Mouse (Mus musculus): ENCODE data around the gene Slc35e2. TPM values are rescaled to one million over a fixed set of nuclear protein-coding genes. Genes with fewer than 3 reads are reported as not detected.
"Not testable (repeated sequence)": the region's sequence is repeated elsewhere in the genome, so short reads cannot be mapped to it uniquely, and the experiment has no call there.

Gene Slc35e2
- total RNA-seq, 2 experiments from 2014 or later: 11.2 to 11.4 TPM

GRCm38 (mm10) chr4:155658961-155659360, 57.7 kb downstream of the Slc35e2 start:
- no peak for DNase-seq
- intact Hi-C loops (cut with DNase I): no loop called here

DNA sequence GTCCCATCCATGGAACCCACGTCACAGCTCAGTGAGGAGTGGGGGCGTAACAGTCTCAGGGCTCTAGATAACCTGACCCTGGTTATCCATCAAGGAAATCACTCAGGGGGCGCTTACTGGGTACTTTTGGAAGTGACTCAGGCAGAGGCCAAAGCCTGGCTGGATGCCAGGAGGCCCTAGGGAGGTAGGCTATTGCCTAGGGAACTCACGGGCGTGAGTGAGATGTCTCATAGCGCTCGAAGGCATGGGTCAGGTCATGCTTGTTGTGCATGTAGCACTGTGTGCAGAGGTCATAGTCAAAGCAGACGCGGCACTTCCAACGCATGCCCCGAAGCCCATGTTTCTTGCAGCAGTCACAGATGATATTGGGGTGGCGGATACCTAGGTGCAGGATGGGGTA, 59.4 kb downstream of the Slc35e2 start:
- no peak for DNase-seq
- intact Hi-C loops (cut with DNase I): no loop called here

DNA sequence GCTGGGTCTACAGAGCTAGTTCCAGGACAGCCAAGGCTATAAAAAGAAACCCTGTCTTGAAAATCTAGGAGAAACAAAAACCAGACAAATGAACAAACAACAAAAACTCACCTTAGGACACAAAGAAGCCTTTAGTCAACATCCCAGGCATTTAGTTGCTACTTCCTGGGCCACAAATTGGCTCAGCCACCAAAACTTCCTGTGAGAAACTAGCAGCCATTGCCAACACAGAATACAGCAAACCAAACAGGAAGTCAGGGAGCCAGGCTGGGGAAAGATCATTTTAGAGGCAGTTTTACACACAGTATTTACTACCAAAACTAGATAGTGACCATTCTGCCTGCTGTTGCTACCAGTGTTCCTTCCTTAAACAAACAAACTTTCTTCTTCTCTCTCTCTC, 65.7 kb downstream of the Slc35e2 start:
- no peak for DNase-seq
- intact Hi-C loops (cut with DNase I): loop anchor here (5.0 kb wide), 1 partner anchor 40 kb away; no protein-coding TSS in a partner anchor

- intact Hi-C loops (cut with DNase I): loop anchor here (5.0 kb wide), 1 partner anchor 42 kb away; no protein-coding TSS in a partner anchor
- DNase-seq: peak; percentile 95 to 97
These were observed 67.7 kb downstream of the Slc35e2 start, which contains the start of gene Mib2 for GRCm38 (mm10) chr4:155668689-155669597. TSS of gene Mib2 (minus strand) at chr4:155669198.

- intact Hi-C loops (cut with DNase I): loop anchor here (5.0 kb wide), 1 partner anchor 42 kb away; no protein-coding TSS in a partner anchor
These were observed 68.4 kb downstream of the Slc35e2 start for GRCm38 (mm10) chr4:155669598-155670075.

GRCm38 (mm10) chr4:155670236-155670635, 69.0 kb downstream of the Slc35e2 start:
- intact Hi-C loops (cut with DNase I); DNase-seq: not testable (repeated sequence)

More at GRCm38 (mm10) chr4:155669598-155670075, 68.4 kb downstream of the Slc35e2 start:
- no peak for DNase-seq

GRCm38 (mm10) chr4:155672082-155672481, 70.9 kb downstream of the Slc35e2 start:
- intact Hi-C loops (cut with DNase I): no loop called here
- DNase-seq: no peak

Other genes starting within 250 kb of the Slc35e2 start
- 1 to 10 TPM; 1.7 to 2.1 TPM for gene Prkcz, start 240.1 kb upstream of the Slc35e2 start, total RNA-seq (2021)
- gene Gabrd, start 203.3 kb upstream of the Slc35e2 start, total RNA-seq (2021): not detected
- gene Cfap74, start 192.2 kb upstream of the Slc35e2 start, total RNA-seq (2021): under 1 TPM; 0.61 to 0.69 TPM
- 1 to 10 TPM; 3.6 to 6.9 TPM for gene Tmem52, start 132.3 kb upstream of the Slc35e2 start, total RNA-seq (2021)
- gene Gnb1, start 110.1 kb upstream of the Slc35e2 start, total RNA-seq (2021): 100 to 1,000 TPM; 207 to 223 TPM
- 10 to 100 TPM; 36.6 to 36.7 TPM for gene Nadk, start 39.0 kb upstream of the Slc35e2 start, total RNA-seq (2021)
- gene Cdk11b, start 23.4 kb downstream of the Slc35e2 start, total RNA-seq (2021): 10 to 100 TPM; 25.8 to 28.9 TPM
- gene Gm10563, start 44.0 kb downstream of the Slc35e2 start, total RNA-seq (2021): not detected
- gene Mmp23, start 52.0 kb downstream of the Slc35e2 start, total RNA-seq (2021): 10 to 100 TPM; 14.5 to 16.8 TPM
- gene Mib2, start 67.8 kb downstream of the Slc35e2 start, total RNA-seq (2021): 10 to 100 TPM; 22.4 to 24.9 TPM
- gene Fndc10, start 92.9 kb downstream of the Slc35e2 start, total RNA-seq (2021): 1 to 10 TPM; 1.5 to 1.8 TPM
- gene Ssu72, start 103.4 kb downstream of the Slc35e2 start, total RNA-seq (2021): 10 to 100 TPM; 44.3 to 48.6 TPM
- gene Tmem240, start 133.4 kb downstream of the Slc35e2 start, total RNA-seq (2021): under 1 TPM; 0.38 to 0.44 TPM
- gene Atad3a, start 159.7 kb downstream of the Slc35e2 start, total RNA-seq (2021): 10 to 100 TPM; 54.3 to 59.2 TPM
- 10 to 100 TPM in 1 of 2 experiments, 1 to 10 TPM in 1; 9.2 to 12.6 TPM for gene Vwa1, start 173.3 kb downstream of the Slc35e2 start, total RNA-seq (2021)
- 1 to 10 TPM; 1.2 TPM for gene Tmem88b, start 184.5 kb downstream of the Slc35e2 start, total RNA-seq (2021)
- not detected for gene Ankrd65, start 189.0 kb downstream of the Slc35e2 start, total RNA-seq (2021)
- gene Mrpl20, start 201.5 kb downstream of the Slc35e2 start, total RNA-seq (2021): 10 to 100 TPM; 72.4 to 72.5 TPM
- 10 to 100 TPM; 49.1 to 55.8 TPM for gene Ccnl2, start 211.1 kb downstream of the Slc35e2 start, total RNA-seq (2021)
- gene Aurkaip1, start 229.9 kb downstream of the Slc35e2 start, total RNA-seq (2021): 10 to 100 TPM; 96.4 to 97.5 TPM
- gene Mxra8, start 238.3 kb downstream of the Slc35e2 start, total RNA-seq (2021): 10 to 100 TPM; 46.9 to 58.4 TPM
- gene Dvl1, start 246.0 kb downstream of the Slc35e2 start, total RNA-seq (2021): 10 to 100 TPM; 41.1 to 46.6 TPM